Mouse (Mus musculus): ENCODE measurements around the gene Clcnkb. TPM values are rescaled to one million over a fixed set of nuclear protein-coding genes. Genes with fewer than 3 reads are reported as not detected.

The Clcnkb gene
- total and polyA plus RNA-seq, 3 experiments = 0.43 to 2.1 (median 0.57) TPM

- Histone ChIP-seq H3K36me3 (ENCODE audit: control insufficient read depth, insufficient read depth, low read length) (no peaks in the 10 kb centered on the region), H3K79me2 (replicated peaks; ENCODE audit: control insufficient read depth, insufficient read depth, low read length) (peaks cover 1% of the 10 kb centered on the region; the same call in 1 of the 2 replicates), H3K27me3 (ENCODE audit: control insufficient read depth, insufficient read depth, low read length) (no peaks in the 10 kb centered on the region), H3K4me3 (peak within 1 kb of the TSS; percentile 58), H3K4me1 (ENCODE audit: control insufficient read depth, insufficient read depth, low read length) (peaks cover 8% of the 10 kb centered on the region), H3K27ac (peak within 1 kb of the TSS; percentile 92), H3K9ac (ENCODE audit: low read depth, low read length) (peak within 1 kb of the TSS; percentile 98)
- intact Hi-C loops (cut with DNase I) = no loop called here
- peak; percentile 92 to 95 for DNase-seq
- TF ChIP-seq CTCF (IDR thresholded peaks at IDR 0.05) (no peak), POLR2A (IDR thresholded peaks at IDR 0.05; ENCODE audit: insufficient read depth, low read depth, low read length) (peak; percentile 80)
- under 1% methylated on average over 94 of the region's 102 CpGs for WGBS
Observed at GRCm38 (mm10) chr4:141444451-141445327, 28.9 kb upstream of the Clcnkb start, which contains the start of gene Zbtb17. Gene Zbtb17, plus strand, starts transcription at chr4:141444654.

- TF ChIP-seq CTCF (IDR thresholded peaks at IDR 0.05) = no peak
- TF ChIP-seq EP300 (IDR thresholded peaks at IDR 0.05; ENCODE audit: insufficient read depth, low read depth, low read length) = no peak
- no peak for TF ChIP-seq POLR2A (IDR thresholded peaks at IDR 0.05; ENCODE audit: insufficient read depth, low read depth, low read length)
- Histone ChIP-seq H3K9ac (ENCODE audit: low read depth, low read length) (peak overlapping the region; percentile 81), H3K79me2 (replicated peaks; ENCODE audit: control insufficient read depth, insufficient read depth, low read length) (no peaks in the 10 kb centered on the region; the same call in 1 of the 2 replicates), H3K27me3 (ENCODE audit: control insufficient read depth, insufficient read depth, low read length) (no peaks in the 10 kb centered on the region), H3K4me3 (peak overlapping the region; percentile 58), H3K36me3 (ENCODE audit: control insufficient read depth, insufficient read depth, low read length) (no peaks in the 10 kb centered on the region), H3K4me1 (ENCODE audit: control insufficient read depth, insufficient read depth, low read length) (peaks cover 10% of the 10 kb centered on the region), H3K27ac (peak overlapping the region; percentile 92)
- DNase-seq = no peak
- intact Hi-C loops (cut with DNase I) = no loop called here
- WGBS = 40% methylated on average over 11 of the region's 11 CpGs
Observed at GRCm38 (mm10) chr4:141443641-141444429, 28.0 kb upstream of the Clcnkb start.

- Histone ChIP-seq H3K27ac (no peak overlapping the region), H3K4me1 (ENCODE audit: control insufficient read depth, insufficient read depth, low read length) (peaks cover 10% of the 10 kb centered on the region), H3K79me2 (replicated peaks; ENCODE audit: control insufficient read depth, insufficient read depth, low read length) (no peaks in the 10 kb centered on the region; the same call in 1 of the 2 replicates), H3K9ac (ENCODE audit: low read depth, low read length) (no peak overlapping the region), H3K36me3 (ENCODE audit: control insufficient read depth, insufficient read depth, low read length) (no peaks in the 10 kb centered on the region), H3K27me3 (ENCODE audit: control insufficient read depth, insufficient read depth, low read length) (no peaks in the 10 kb centered on the region), H3K4me3 (no peak overlapping the region)
- TF ChIP-seq POLR2A (IDR thresholded peaks at IDR 0.05; ENCODE audit: insufficient read depth, low read depth, low read length) = no peak
- TF ChIP-seq CTCF (IDR thresholded peaks at IDR 0.05) = no peak
- 0 out of 2 replicates have a peak, but pooled peaks have one; percentile 40 for TF ChIP-seq EP300 (IDR thresholded peaks at IDR 0.05; ENCODE audit: insufficient read depth, low read depth, low read length)
- DNase-seq = no peak
- intact Hi-C loops (cut with DNase I) = no loop called here
Observed at GRCm38 (mm10) chr4:141440877-141441276, 25.1 kb upstream of the Clcnkb start.

- H3K36me3 ChIP-seq (ENCODE audit: control insufficient read depth, insufficient read depth, low read length) = no peaks in the 10 kb centered on the region
- H3K27me3 ChIP-seq (ENCODE audit: control insufficient read depth, insufficient read depth, low read length) = no peaks in the 10 kb centered on the region
- TF ChIP-seq POLR2A (IDR thresholded peaks at IDR 0.05; ENCODE audit: insufficient read depth, low read depth, low read length) = peak; percentile 78
- TF ChIP-seq CTCF (IDR thresholded peaks at IDR 0.05) = no peak
- peak; percentile 62; the same call in 1 of the 2 replicates for TF ChIP-seq EP300 (IDR thresholded peaks at IDR 0.05; ENCODE audit: insufficient read depth, low read depth, low read length)
- no peaks in the 10 kb centered on the region for H3K79me2 ChIP-seq (replicated peaks; ENCODE audit: control insufficient read depth, insufficient read depth, low read length)
- DNase-seq = no peak
- no peak overlapping the region for H3K4me3 ChIP-seq
- H3K27ac ChIP-seq = peak overlapping the region; percentile 79
- 47% methylated on average over 12 of the region's 12 CpGs for WGBS
- intact Hi-C loops (cut with DNase I) = loop anchor here (2.0 kb wide), 1 partner anchor 132 kb away; no protein-coding TSS in a partner anchor
- H3K4me1 ChIP-seq (ENCODE audit: control insufficient read depth, insufficient read depth, low read length) = peaks cover 5% of the 10 kb centered on the region
- no peak overlapping the region for H3K9ac ChIP-seq (ENCODE audit: low read depth, low read length)
Observed at GRCm38 (mm10) chr4:141439083-141439803, 23.4 kb upstream of the Clcnkb start.

GRCm38 (mm10) chr4:141435974-141436373, 20.2 kb upstream of the Clcnkb start, which contains the start of gene Srarp:
Gene Srarp, minus strand, starts transcription at chr4:141436105.
- TF ChIP-seq EP300 (IDR thresholded peaks at IDR 0.05; ENCODE audit: insufficient read depth, low read depth, low read length) = 0 out of 2 replicates have a peak, but pooled peaks have one; percentile 38
- 0 out of 2 replicates have a peak, but pooled peaks have one; percentile 11 for TF ChIP-seq POLR2A (IDR thresholded peaks at IDR 0.05; ENCODE audit: insufficient read depth, low read depth, low read length)
- TF ChIP-seq CTCF (IDR thresholded peaks at IDR 0.05) = no peak
- peaks cover 4% of the 10 kb centered on the region for H3K4me1 ChIP-seq (ENCODE audit: control insufficient read depth, insufficient read depth, low read length)
- no peaks in the 10 kb centered on the region for H3K27me3 ChIP-seq (ENCODE audit: control insufficient read depth, insufficient read depth, low read length)
- intact Hi-C loops (cut with DNase I) = no loop called here
- no peaks in the 10 kb centered on the region for H3K36me3 ChIP-seq (ENCODE audit: control insufficient read depth, insufficient read depth, low read length)
- 47% methylated on average over 1 of the region's 1 CpGs for WGBS
- H3K4me3 ChIP-seq = 0 out of 2 replicates have a peak within 1 kb of the TSS, but pooled peaks have one; percentile 20
- H3K9ac ChIP-seq (ENCODE audit: low read depth, low read length) = peak within 1 kb of the TSS; percentile 68
- peak in 1 of 2 experiments; percentile 31 for DNase-seq
- H3K27ac ChIP-seq = peak within 1 kb of the TSS; percentile 78
- no peaks in the 10 kb centered on the region for H3K79me2 ChIP-seq (replicated peaks; ENCODE audit: control insufficient read depth, insufficient read depth, low read length)
